Mouse (Mus musculus) urinary bladder, postnatal 10 days (tissue): ENCODE data around the gene Gkap1.

Source experiments
- DNase-seq: peaks from one replicate; pipeline ENCODE4 v3.0.0; 2022; ENCODE audit warnings: low spot score

Gene Gkap1

DNA sequence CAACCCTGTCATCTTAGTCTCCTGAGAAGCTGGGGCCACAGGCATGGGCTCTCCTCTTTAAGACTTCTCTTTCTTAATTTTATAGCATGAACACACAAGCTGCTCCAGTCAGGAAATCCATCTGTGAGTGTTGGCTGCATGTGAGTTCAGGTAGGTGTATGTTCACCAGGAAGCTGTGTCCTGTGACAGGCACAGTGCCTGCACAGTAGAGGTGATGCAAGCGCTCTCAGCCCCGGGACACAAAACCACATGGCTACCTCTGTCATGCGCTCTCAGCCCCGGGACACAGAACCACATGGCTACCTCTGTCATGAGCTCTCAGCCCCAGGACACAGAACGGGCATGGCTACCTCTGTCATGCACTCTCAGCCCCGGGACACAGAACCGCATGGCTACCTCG, 12.0 kb downstream of the Gkap1 start:
- no peak for DNase-seq

DNA sequence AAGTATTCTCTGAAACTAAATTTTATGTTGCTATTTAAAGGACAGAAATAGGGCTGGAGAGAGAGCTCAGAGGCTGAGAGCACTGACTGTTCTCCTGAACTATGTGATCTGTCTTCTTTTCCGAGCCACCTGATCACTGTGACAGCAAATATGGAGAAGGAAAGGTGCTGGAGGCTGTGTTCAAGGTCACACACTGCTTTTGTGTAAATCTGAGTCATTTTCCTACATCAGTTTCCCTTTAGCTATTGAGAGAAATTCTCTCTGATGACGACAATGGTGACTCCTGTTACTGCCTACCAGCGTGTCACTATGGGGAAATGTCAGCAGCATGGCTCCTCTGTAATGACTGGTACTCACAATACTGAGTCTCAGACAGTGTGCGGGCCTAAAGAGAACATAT, 13.8 kb downstream of the Gkap1 start:
- DNase-seq: no peak

DNA sequence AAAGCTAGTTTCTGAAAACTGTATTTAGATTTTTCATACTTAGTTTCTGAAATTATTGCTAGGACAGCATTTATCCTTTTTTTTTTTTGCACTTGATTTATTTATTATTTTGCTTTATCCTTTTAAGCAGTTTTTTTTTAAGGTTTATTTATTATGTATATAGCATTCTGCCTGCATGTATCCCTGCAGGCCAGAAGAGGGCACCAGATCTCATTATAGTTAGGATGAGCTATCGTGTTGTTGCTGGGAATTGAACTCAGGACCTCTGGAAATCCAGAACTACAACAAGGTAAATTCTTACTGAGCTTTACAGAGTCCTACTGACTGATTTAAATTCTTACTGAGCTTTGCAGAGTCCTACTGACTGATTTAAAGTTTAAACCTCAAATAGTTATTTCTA, 22.2 kb downstream of the Gkap1 start:
- no peak for DNase-seq

- DNase-seq: no peak
Measured at GRCm38 (mm10) chr13:58248957-58249356, 26.5 kb downstream of the Gkap1 start.

GRCm38 (mm10) chr13:58236536-58236935, 39.0 kb downstream of the Gkap1 start:
- DNase-seq: no peak

DNA sequence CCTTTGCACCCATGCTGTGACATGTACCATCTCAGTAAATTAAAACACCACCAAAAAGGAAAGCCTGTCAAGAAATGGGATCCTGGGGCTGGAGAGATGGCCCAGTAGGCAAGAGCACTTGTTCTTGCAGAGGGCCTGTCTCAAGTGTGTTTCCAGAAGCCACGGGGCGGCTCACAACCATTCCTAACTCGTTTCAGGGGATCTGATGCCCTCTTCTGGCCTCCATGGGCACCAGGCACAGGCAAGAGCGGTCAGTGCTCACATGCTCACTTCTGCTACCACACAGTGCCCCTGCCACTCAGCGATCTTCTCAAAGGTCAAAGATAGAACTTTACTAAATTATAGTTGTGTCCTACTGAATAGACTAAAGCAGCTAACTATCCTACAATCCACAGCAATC, 42.9 kb downstream of the Gkap1 start:
- DNase-seq: no peak

- DNase-seq: no peak
Measured at GRCm38 (mm10) chr13:58232070-58232469, 43.4 kb downstream of the Gkap1 start.

- DNase-seq: no peak
Measured at GRCm38 (mm10) chr13:58228624-58229023, 46.9 kb downstream of the Gkap1 start.

- no peak for DNase-seq
Measured at GRCm38 (mm10) chr13:58225694-58226093, 49.8 kb downstream of the Gkap1 start.

- DNase-seq: no peak
Measured at GRCm38 (mm10) chr13:58220206-58220605, 55.3 kb downstream of the Gkap1 start.

DNA sequence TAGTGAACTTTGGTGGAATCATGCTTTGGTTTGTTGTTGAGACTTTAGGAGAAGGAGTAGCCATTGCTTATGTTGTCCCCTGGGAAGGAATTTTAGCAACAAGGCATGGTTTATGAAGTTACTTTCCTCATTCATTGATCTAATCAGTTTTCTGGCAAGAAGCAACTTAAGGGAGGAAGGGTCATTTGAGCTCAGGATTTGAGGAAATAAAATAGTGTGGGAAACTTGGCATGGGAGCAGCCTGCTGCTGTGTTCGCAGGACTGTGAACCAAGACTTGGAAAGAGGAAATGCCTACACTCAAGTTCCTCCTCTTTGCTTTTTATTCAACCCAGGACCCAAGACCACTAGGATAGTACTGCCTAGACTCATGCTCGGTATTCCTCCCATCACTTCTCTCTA, 58.0 kb downstream of the Gkap1 start:
- DNase-seq: no peak

- DNase-seq: no peak
Measured at GRCm38 (mm10) chr13:58216395-58216794, 59.1 kb downstream of the Gkap1 start.

DNA sequence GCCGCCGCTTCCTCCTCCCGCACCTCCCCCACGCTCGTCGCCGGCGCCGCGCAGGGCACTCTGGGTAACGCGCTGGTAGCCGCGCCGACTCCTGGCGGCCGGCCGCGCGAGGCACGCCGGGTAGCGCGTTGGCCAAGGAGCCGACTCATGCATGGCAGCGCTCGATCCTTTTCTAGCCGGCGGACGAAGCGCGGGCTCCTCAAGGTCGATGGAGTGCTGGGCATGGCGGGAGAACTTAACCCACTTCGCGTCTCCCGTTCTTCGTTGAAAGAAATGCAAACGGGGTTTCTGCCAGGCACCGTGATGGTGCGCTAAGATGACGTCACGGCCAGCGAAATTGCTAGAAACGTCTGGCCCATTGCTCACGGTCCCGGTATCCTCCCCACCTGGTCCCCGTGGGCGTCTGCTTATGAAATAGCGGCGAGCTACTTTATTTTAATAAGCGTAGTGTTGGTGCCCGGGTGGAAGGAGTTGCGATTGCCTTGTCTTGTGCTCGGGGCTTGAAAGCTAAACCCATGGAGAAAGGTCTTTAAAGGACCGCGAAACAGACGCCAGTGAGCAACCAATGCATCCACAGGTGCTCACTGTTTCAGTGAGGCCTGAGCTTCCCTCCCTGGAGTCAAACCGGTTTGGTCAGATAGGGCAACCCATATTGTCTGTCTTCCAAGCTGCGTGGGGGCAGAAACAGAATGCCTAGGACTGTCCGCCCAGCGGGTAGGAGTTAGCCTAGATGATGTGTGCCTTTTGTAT, 59.7 kb downstream of the Gkap1 start, which contains the start of gene Ubqln1:
Ubqln1 (minus strand) TSS at position 62 of the 750 bp plus-strand sequence.
- peak; percentile 54 for DNase-seq

GRCm38 (mm10) chr13:58215253-58215591, 60.3 kb downstream of the Gkap1 start:
- no peak for DNase-seq

- no peak for DNase-seq
Measured at GRCm38 (mm10) chr13:58214346-58215252, 60.9 kb downstream of the Gkap1 start.

DNA sequence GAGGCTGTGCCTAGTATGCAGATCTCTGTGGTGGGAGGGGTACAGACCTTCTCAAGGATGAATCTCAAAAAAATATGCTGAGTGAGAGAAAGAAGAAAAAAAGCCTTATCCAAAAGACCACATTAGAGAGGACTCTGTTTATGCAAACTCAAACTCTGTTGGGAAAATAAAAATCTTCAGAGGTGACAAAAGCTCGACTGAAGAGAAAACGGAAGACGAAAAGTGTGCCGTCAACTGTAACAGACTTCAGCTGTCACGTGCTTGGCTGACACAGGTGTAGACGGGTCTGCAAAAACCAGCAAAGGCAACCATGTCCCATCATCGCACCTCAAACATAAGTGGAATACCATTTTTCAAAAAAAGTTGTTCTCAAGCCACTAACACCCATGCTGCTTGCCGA, 61.7 kb downstream of the Gkap1 start:
- no peak for DNase-seq

GRCm38 (mm10) chr13:58212530-58212929, 63.0 kb downstream of the Gkap1 start:
- DNase-seq: no peak

- no peak for DNase-seq
Measured at GRCm38 (mm10) chr13:58210441-58210840, 65.1 kb downstream of the Gkap1 start.

DNA sequence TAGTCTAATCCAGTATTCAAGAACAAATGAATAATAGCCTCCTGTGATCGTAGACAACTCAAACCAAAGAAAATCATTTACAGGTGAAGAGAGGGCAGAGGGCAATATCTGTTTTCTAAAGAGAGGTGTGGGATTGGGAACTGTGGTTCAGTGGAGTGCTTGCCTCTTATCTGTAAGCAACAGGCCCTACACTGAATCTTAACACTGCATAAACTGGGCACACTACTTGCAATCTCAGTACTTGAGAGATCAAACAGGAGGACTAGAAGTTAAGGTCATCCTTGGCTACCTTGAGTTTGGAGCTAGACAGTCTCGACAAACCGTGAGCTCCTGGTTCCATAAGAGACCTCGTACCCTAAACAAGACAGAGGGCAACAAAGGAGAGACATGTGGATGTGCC, 69.4 kb downstream of the Gkap1 start:
- DNase-seq: no peak

GRCm38 (mm10) chr13:58204986-58205385, 70.5 kb downstream of the Gkap1 start:
- DNase-seq: no peak

DNA sequence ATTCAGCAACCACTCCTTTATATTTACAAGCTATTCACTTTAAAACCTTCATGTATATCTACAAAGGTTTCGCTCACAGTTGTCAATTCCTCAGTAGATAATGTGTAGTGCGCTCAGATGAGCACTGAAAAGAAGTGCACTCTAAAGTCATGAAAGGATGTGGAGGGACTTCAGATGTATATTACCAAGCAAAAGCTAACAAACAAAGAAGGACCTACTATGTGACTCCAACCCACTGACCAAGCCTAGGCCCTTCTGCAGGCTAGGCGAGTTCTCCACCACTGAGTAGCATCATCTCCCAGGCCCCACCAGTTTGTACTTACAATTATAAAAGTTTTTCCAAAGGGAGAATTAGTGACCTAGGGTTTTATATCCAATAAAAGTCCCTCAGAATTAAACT, 71.3 kb downstream of the Gkap1 start:
- no peak for DNase-seq

GRCm38 (mm10) chr13:58202903-58203302, 72.6 kb downstream of the Gkap1 start:
- DNase-seq: no peak

- no peak for DNase-seq
Measured at GRCm38 (mm10) chr13:58201908-58202307, 73.6 kb downstream of the Gkap1 start.
